Mouse (Mus musculus) thymus, adult 2 months (tissue): ENCODE results near the gene Tmem100.

Experiments
- CTCF ChIP-seq: fragments of 200-500 bp; IDR thresholded peaks from 2 replicates; pipeline ENCODE4 v1.5.1; 2012; ENCODE audit warnings: mild to moderate bottlenecking, control low read depth, low read length, moderate library complexity, borderline replicate concordance; ENCODE audit not compliant: control insufficient read depth, poor library complexity, insufficient read depth; ENCODE audit errors: extremely low read depth
- POLR2A ChIP-seq: fragments of 200-500 bp; IDR thresholded peaks from 2 replicates; pipeline ENCODE4 v1.6.1; 2012; ENCODE audit warnings: mild to moderate bottlenecking, low read length, control low read depth, moderate library complexity; ENCODE audit not compliant: control insufficient read depth, poor library complexity, insufficient read depth; ENCODE audit errors: extremely low read depth

DNA sequence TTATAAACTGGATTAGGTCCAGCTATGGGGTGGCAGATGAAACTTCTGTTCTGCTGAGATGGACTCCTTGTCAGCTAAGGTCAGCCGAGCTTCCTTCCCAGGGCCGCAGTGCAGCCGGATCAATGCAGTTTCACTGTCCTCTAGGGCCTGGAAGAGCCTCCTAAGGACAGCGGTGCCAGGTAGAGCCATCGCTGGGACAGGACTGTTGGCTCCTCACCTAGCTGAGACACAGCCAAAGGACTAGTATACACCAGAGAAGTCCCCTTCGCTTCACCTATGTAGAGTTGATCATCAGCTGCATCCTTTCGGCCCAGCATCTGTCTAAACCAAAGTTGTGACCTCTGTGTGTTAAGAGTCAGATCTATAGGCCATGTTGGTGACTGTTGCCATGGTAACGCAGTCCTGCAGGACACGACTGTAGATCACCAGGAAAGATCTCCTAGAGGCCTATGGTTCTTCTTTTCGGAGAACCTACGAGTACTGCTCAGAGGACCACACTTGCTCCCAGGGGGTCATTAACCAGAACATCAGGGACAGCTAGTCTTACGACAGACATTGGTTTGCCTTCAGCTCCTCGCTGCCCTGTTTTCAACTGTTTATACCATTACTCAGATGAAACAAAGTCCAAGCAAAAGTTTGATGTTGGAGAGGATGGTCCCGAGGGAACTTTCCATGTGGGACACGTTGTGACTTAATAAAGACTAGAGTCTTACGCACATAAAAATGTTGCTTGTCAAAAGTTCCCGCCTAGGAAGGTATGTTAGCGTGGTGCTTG is 31.0 kb upstream of the Tmem100 start:
- TF ChIP-seq POLR2A: no peak
- no peak for TF ChIP-seq CTCF
